ENCODE assay signal across 1 mouse cellular context in the genomic region with DNA sequence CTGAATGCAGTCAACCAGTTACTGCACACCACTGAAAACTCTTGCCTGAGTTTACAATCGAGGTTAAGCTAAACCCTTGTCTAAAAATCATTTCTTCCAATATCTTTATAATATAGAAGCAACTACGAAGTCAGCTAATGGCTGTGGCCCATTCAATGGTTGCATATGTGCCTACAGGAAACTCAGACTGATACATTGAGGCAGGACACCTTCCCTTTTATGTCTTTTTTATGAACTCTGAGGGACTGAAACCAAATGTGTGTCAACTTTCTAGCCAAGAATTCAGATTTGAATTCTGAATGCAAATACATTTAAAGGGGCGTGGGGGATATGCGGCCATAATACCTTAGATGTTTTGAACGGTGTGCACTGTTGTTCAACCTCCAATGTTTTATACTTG.
TF ChIP-seq lines count a peak whose summit lies in the region.

No protein-coding gene starts in this region.

TF ChIP-seq in myocyte, 11 proteins besides CTCF, POLR2A, EP300 and RAD21 (continued from another document):
- no peak for TF ChIP-seq MYOD1 (IDR thresholded peaks at IDR 0.05; ENCODE audit: control insufficient read depth in 1 of 3, insufficient read length in 2 of 3, low read depth in 2 of 3)
- no peak for TF ChIP-seq TCF12 (IDR thresholded peaks at IDR 0.05; ENCODE audit: insufficient read depth, poor library complexity, severe bottlenecking)
- TF ChIP-seq E2F4 (IDR thresholded peaks at IDR 0.05; ENCODE audit: insufficient read depth) = no peak
- no peak for TF ChIP-seq MYOG (IDR thresholded peaks at IDR 0.05; ENCODE audit: control insufficient read depth in 1 of 3, insufficient read depth in 1 of 3, insufficient read length in 2 of 3, low read depth in 2 of 3)
- TF ChIP-seq REST (IDR thresholded peaks at IDR 0.05; ENCODE audit: insufficient read depth, insufficient read length) = no peak
- TF ChIP-seq SRF (IDR thresholded peaks at IDR 0.05; ENCODE audit: control insufficient read depth, insufficient read length, low read depth) = no peak
- no peak for TF ChIP-seq MAX (IDR thresholded peaks at IDR 0.05; ENCODE audit: low read depth)
TF ChIP-seq in myocyte: peak in this region for 0.
